Mouse (Mus musculus): ENCODE measurements around the gene Pithd1. TPM values are rescaled to one million over a fixed set of nuclear protein-coding genes. Genes with fewer than 3 reads are reported as not detected.

The Pithd1 gene
- 20.3 and 31.3 TPM in 2 replicates for polyA plus RNA-seq (2012; ENCODE audit: insufficient read depth, insufficient read length, missing spikeins)

- Histone ChIP-seq H3K27ac (replicated peaks; ENCODE audit: low read depth, low read length) (peak within 1 kb of the TSS; percentile 81), H3K4me3 (ENCODE audit: insufficient read depth, low read depth, low read length) (peak within 1 kb of the TSS; percentile 76)
Observed at GRCm38 (mm10) chr4:135986943-135987710, at the start of gene Pithd1. TSS of gene Pithd1 (minus strand) at chr4:135987264.

GRCm38 (mm10) chr4:136035078-136035477 is 48.0 kb upstream of the Pithd1 start:
- Histone ChIP-seq H3K4me3 (ENCODE audit: insufficient read depth, low read depth, low read length) (no peak overlapping the region), H3K27ac (replicated peaks; ENCODE audit: low read depth, low read length) (0 out of 2 replicates have a peak overlapping the region, but pooled peaks have one; percentile 27), H3K4me1 (ENCODE audit: control insufficient read depth, insufficient read depth, insufficient read length, low read length) (peaks cover 3% of the 10 kb centered on the region)

More at GRCm38 (mm10) chr4:135986943-135987710, at the start of gene Pithd1:
- peaks cover 3% of the 10 kb centered on the region; the same call in 1 of the 2 replicates for H3K4me1 ChIP-seq (ENCODE audit: control insufficient read depth, insufficient read depth, insufficient read length, low read length)

GRCm38 (mm10) chr4:136033231-136033630 is 46.2 kb upstream of the Pithd1 start:
- Histone ChIP-seq H3K4me3 (ENCODE audit: insufficient read depth, low read depth, low read length) (no peak overlapping the region), H3K27ac (replicated peaks; ENCODE audit: low read depth, low read length) (no peak overlapping the region), H3K4me1 (ENCODE audit: control insufficient read depth, insufficient read depth, insufficient read length, low read length) (peaks cover 3% of the 10 kb centered on the region)

GRCm38 (mm10) chr4:136030968-136031909 is 44.2 kb upstream of the Pithd1 start:
- H3K4me3 ChIP-seq (ENCODE audit: insufficient read depth, low read depth, low read length): no peak overlapping the region
- peaks cover 3% of the 10 kb centered on the region for H3K4me1 ChIP-seq (ENCODE audit: control insufficient read depth, insufficient read depth, insufficient read length, low read length)
- peak overlapping the region; percentile 43 for H3K27ac ChIP-seq (replicated peaks; ENCODE audit: low read depth, low read length)

GRCm38 (mm10) chr4:136028689-136029088 is 41.6 kb upstream of the Pithd1 start:
- Histone ChIP-seq H3K27ac (replicated peaks; ENCODE audit: low read depth, low read length) (peak overlapping the region; percentile 36; the same call in 1 of the 2 replicates), H3K4me1 (ENCODE audit: control insufficient read depth, insufficient read depth, insufficient read length, low read length) (peaks cover 3% of the 10 kb centered on the region), H3K4me3 (ENCODE audit: insufficient read depth, low read depth, low read length) (no peak overlapping the region)

GRCm38 (mm10) chr4:136028132-136028564 is 41.1 kb upstream of the Pithd1 start:
- peaks cover 3% of the 10 kb centered on the region for H3K4me1 ChIP-seq (ENCODE audit: control insufficient read depth, insufficient read depth, insufficient read length, low read length)
- H3K27ac ChIP-seq (replicated peaks; ENCODE audit: low read depth, low read length): peak overlapping the region; percentile 36; the same call in 1 of the 2 replicates
- no peak overlapping the region for H3K4me3 ChIP-seq (ENCODE audit: insufficient read depth, low read depth, low read length)

GRCm38 (mm10) chr4:136027416-136028131 is 40.5 kb upstream of the Pithd1 start:
- Histone ChIP-seq H3K27ac (replicated peaks; ENCODE audit: low read depth, low read length) (0 out of 2 replicates have a peak overlapping the region, but pooled peaks have one; percentile 36), H3K4me1 (ENCODE audit: control insufficient read depth, insufficient read depth, insufficient read length, low read length) (peaks cover 3% of the 10 kb centered on the region), H3K4me3 (ENCODE audit: insufficient read depth, low read depth, low read length) (no peak overlapping the region)

GRCm38 (mm10) chr4:136025350-136025749 is 38.3 kb upstream of the Pithd1 start:
- H3K4me3 ChIP-seq (ENCODE audit: insufficient read depth, low read depth, low read length): no peak overlapping the region
- H3K27ac ChIP-seq (replicated peaks; ENCODE audit: low read depth, low read length): no peak overlapping the region
- H3K4me1 ChIP-seq (ENCODE audit: control insufficient read depth, insufficient read depth, insufficient read length, low read length): no peaks in the 10 kb centered on the region

GRCm38 (mm10) chr4:136022924-136023323 is 35.9 kb upstream of the Pithd1 start:
- Histone ChIP-seq H3K27ac (replicated peaks; ENCODE audit: low read depth, low read length) (no peak overlapping the region), H3K4me1 (ENCODE audit: control insufficient read depth, insufficient read depth, insufficient read length, low read length) (peaks cover 9% of the 10 kb centered on the region; the same call in 1 of the 2 replicates), H3K4me3 (ENCODE audit: insufficient read depth, low read depth, low read length) (no peak overlapping the region)

- peaks cover 9% of the 10 kb centered on the region; the same call in 1 of the 2 replicates for H3K4me1 ChIP-seq (ENCODE audit: control insufficient read depth, insufficient read depth, insufficient read length, low read length)
- H3K4me3 ChIP-seq (ENCODE audit: insufficient read depth, low read depth, low read length): peak within 1 kb of the TSS; percentile 92
- H3K27ac ChIP-seq (replicated peaks; ENCODE audit: low read depth, low read length): peak within 1 kb of the TSS; percentile 48
Observed at GRCm38 (mm10) chr4:136021549-136022047, 34.5 kb upstream of the Pithd1 start, which contains the start of gene Eloa. TSS of gene Eloa (minus strand) at chr4:136021763.

GRCm38 (mm10) chr4:136020743-136021548 is 33.9 kb upstream of the Pithd1 start:
- peak overlapping the region; percentile 48 for H3K27ac ChIP-seq (replicated peaks; ENCODE audit: low read depth, low read length)
- peaks cover 12% of the 10 kb centered on the region; the same call in 1 of the 2 replicates for H3K4me1 ChIP-seq (ENCODE audit: control insufficient read depth, insufficient read depth, insufficient read length, low read length)
- peak overlapping the region; percentile 92 for H3K4me3 ChIP-seq (ENCODE audit: insufficient read depth, low read depth, low read length)

- Histone ChIP-seq H3K27ac (replicated peaks; ENCODE audit: low read depth, low read length) (no peak overlapping the region), H3K4me1 (ENCODE audit: control insufficient read depth, insufficient read depth, insufficient read length, low read length) (peaks cover 12% of the 10 kb centered on the region; the same call in 1 of the 2 replicates), H3K4me3 (ENCODE audit: insufficient read depth, low read depth, low read length) (no peak overlapping the region)
Observed at GRCm38 (mm10) chr4:136016059-136016602, 29.1 kb upstream of the Pithd1 start.

GRCm38 (mm10) chr4:136010586-136010985 is 23.5 kb upstream of the Pithd1 start:
- no peak overlapping the region for H3K27ac ChIP-seq (replicated peaks; ENCODE audit: low read depth, low read length)
- H3K4me3 ChIP-seq (ENCODE audit: insufficient read depth, low read depth, low read length): no peak overlapping the region
- no peaks in the 10 kb centered on the region for H3K4me1 ChIP-seq (ENCODE audit: control insufficient read depth, insufficient read depth, insufficient read length, low read length)

Data from brown adipose tissue, adult 24 weeks (tissue).